Comparison of ENCODE assay signal across 8 mouse cellular contexts in genomic region chr17:23748631-23749391, GRCm38 (mm10). TPM values are rescaled to one million over a fixed set of nuclear protein-coding genes. Genes with fewer than 3 reads are reported as not detected.
A peak's percentile ranks its signal among the peaks of the same experiment; 100 is the strongest.
DNase-seq lines count a peak whose midpoint lies in the region; ATAC-seq lines count a peak whose summit lies in the region.

No protein-coding gene starts in this region.

- peak; percentile 75 for DNase-seq in right cerebral cortex, adult 18-20 months
- DNase-seq in right cerebral cortex, postnatal 4 days: no peak
- peak; percentile 38 for DNase-seq in adrenal gland, postnatal 25 days
- DNase-seq in embryonic facial prominence, embryonic 14.5 days (ENCODE audit: low spot score): peak; percentile 87
- DNase-seq in heart, postnatal 4 days: peak; percentile 80
- DNase-seq in layer of hippocampus, postnatal 14 days (ENCODE audit: low spot score in 2 of 2): peak; percentile 64 to 83

- H3K4me3 ChIP-seq in embryonic facial prominence, embryonic 14.5 days (ENCODE audit: low read depth, low read length): peak overlapping the region; percentile 20
- H3K4me3 ChIP-seq in macrophage (ENCODE audit: inconsistent target): peak overlapping the region; percentile 35
- H3K4me3 ChIP-seq in stomach, embryonic 15.5 days (replicated peaks): peak overlapping the region; percentile 25

- peak overlapping the region; percentile 23; the same call in 1 of the 2 replicates for H3K4me2 ChIP-seq in embryonic facial prominence, embryonic 14.5 days (ENCODE audit: low read depth, low read length)
- peak overlapping the region; percentile 43 for H3K4me2 ChIP-seq in stomach, embryonic 15.5 days

- H3K79me2 ChIP-seq in macrophage (ENCODE audit: inconsistent target): no peaks in the 10 kb centered on the region

- H3K36me3 ChIP-seq in embryonic facial prominence, embryonic 14.5 days (ENCODE audit: control insufficient read depth, insufficient read depth, low read length): peaks cover 27% of the 10 kb centered on the region
- peaks cover 5% of the 10 kb centered on the region; the same call in 1 of the 2 replicates for H3K36me3 ChIP-seq in macrophage (ENCODE audit: inconsistent target)
- peaks cover 21% of the 10 kb centered on the region for H3K36me3 ChIP-seq in stomach, embryonic 15.5 days

- no peak for ATAC-seq in embryonic facial prominence, embryonic 14.5 days (ENCODE audit: low read depth)
- 0 out of 2 replicates have a peak, but pooled peaks have one; percentile 21 for ATAC-seq in stomach, embryonic 15.5 days (ENCODE audit: insufficient read depth, low FRiP score, low read depth)

- peaks cover 11% of the 10 kb centered on the region for H3K4me1 ChIP-seq in embryonic facial prominence, embryonic 14.5 days (ENCODE audit: control insufficient read depth, insufficient read depth, low read length)
- peaks cover 26% of the 10 kb centered on the region for H3K4me1 ChIP-seq in stomach, embryonic 15.5 days

- H3K27ac ChIP-seq in embryonic facial prominence, embryonic 14.5 days (replicated peaks; ENCODE audit: low read depth, low read length): no peak overlapping the region
- peak overlapping the region; percentile 27; the same call in 1 of the 2 replicates for H3K27ac ChIP-seq in macrophage
- no peak overlapping the region; the same call in 1 of the 2 replicates for H3K27ac ChIP-seq in stomach, embryonic 15.5 days

- H3K9me3 ChIP-seq in embryonic facial prominence, embryonic 14.5 days (ENCODE audit: control insufficient read depth, low read length): no peaks in the 10 kb centered on the region
- H3K9me3 ChIP-seq in stomach, embryonic 15.5 days: no peaks in the 10 kb centered on the region

- WGBS in embryonic facial prominence, embryonic 14.5 days: 30% methylated on average over 10 of the region's 10 CpGs
- 12% methylated on average over 10 of the region's 10 CpGs for WGBS in macrophage (ENCODE audit: missing documents)
- whole genome bisulfite sequencing in stomach, embryonic 15.5 days: 37% methylated on average over 10 of the region's 10 CpGs

- no peak overlapping the region for H3K9ac ChIP-seq in embryonic facial prominence, embryonic 14.5 days (ENCODE audit: low read depth, low read length)
- no peak overlapping the region for H3K9ac ChIP-seq in stomach, embryonic 15.5 days

- peaks cover 34% of the 10 kb centered on the region for H3K27me3 ChIP-seq in embryonic facial prominence, embryonic 14.5 days (replicated peaks; ENCODE audit: control insufficient read depth, insufficient read depth, low read length)
- peaks cover 31% of the 10 kb centered on the region for H3K27me3 ChIP-seq in stomach, embryonic 15.5 days (replicated peaks)

RNA-seq across cellular contexts. Expression of gene Kremen2, which starts 3.2 kb away (rescaled TPM):
- total RNA-seq in adrenal gland, postnatal 25 days (2021): not detected in 2 replicates
- 12.9 and 21.2 TPM in 2 replicates for polyA plus RNA-seq in embryonic facial prominence, embryonic 14.5 days (2014; fragmentation: Nextera tagmentation; extraction: Ambion mirVana)
- not detected for total RNA-seq in heart, postnatal 4 days (2021)
- under 1 TPM; 0.17 to 0.21 TPM for total RNA-seq in layer of hippocampus, postnatal 14 days (2021)
- total RNA-seq in macrophage (2018; cell fraction: chromatin; rRNA removed): not detected
- total RNA-seq in macrophage (2018; cell fraction: cytosol; rRNA removed): not detected
- not detected for total RNA-seq in macrophage (2018; cell fraction: nucleus; rRNA removed)
- not detected in 3 replicates for polyA plus RNA-seq in macrophage (2018)
- 0.49 and 0.74 TPM in 2 replicates for polyA plus RNA-seq in stomach, embryonic 15.5 days (2015; fragmentation: Nextera tagmentation; extraction: Ambion mirVana)

RNA-seq across cellular contexts. Expression of gene Paqr4, which starts 8.1 kb away (rescaled TPM):
- total RNA-seq in adrenal gland, postnatal 25 days (2021): 10.4 and 11.7 TPM in 2 replicates
- polyA plus RNA-seq in embryonic facial prominence, embryonic 14.5 days (2014; fragmentation: Nextera tagmentation; extraction: Ambion mirVana): 20.9 and 22.9 TPM in 2 replicates
- 10 to 100 TPM; 19.1 to 19.3 TPM for total RNA-seq in heart, postnatal 4 days (2021)
- 10 to 100 TPM; 49.7 to 52.8 TPM for total RNA-seq in layer of hippocampus, postnatal 14 days (2021)
- total RNA-seq in macrophage (2018; cell fraction: chromatin; rRNA removed): 1 to 10 TPM in 11 of 26 experiments, under 1 TPM in 10, not detected in 5; 0.31 to 2.7 (median 1.1) TPM
- total RNA-seq in macrophage (2018; cell fraction: cytosol; rRNA removed): 10 to 100 TPM in 5 of 26 experiments, 1 to 10 TPM in 21; 4.3 to 15.4 (median 6.9) TPM
- total RNA-seq in macrophage (2018; cell fraction: nucleus; rRNA removed): 10 to 100 TPM in 1 of 26 experiments, 1 to 10 TPM in 25; 1.1 to 10.5 (median 3.6) TPM
- polyA plus RNA-seq in macrophage (2018): 6.4 to 12.8 TPM (median 6.5 TPM) in 3 replicates
- 22.6 and 23.2 TPM in 2 replicates for polyA plus RNA-seq in stomach, embryonic 15.5 days (2015; fragmentation: Nextera tagmentation; extraction: Ambion mirVana)

RNA-seq across cellular contexts. Expression of gene Flywch1, which starts 22.6 kb away (rescaled TPM):
- total RNA-seq in adrenal gland, postnatal 25 days (2021): 47.9 and 56.3 TPM in 2 replicates
- 62.9 and 74.7 TPM in 2 replicates for polyA plus RNA-seq in embryonic facial prominence, embryonic 14.5 days (2014; fragmentation: Nextera tagmentation; extraction: Ambion mirVana)
- 10 to 100 TPM; 32.8 to 33.4 TPM for total RNA-seq in heart, postnatal 4 days (2021)
- 100 to 1,000 TPM; 159 to 169 TPM for total RNA-seq in layer of hippocampus, postnatal 14 days (2021)
- total RNA-seq in macrophage (2018; cell fraction: chromatin; rRNA removed): 10 to 100 TPM in 22 of 26 experiments, 1 to 10 TPM in 4; 6.0 to 36.5 (median 22.8) TPM
- 10 to 100 TPM; 14.2 to 36.9 (median 23.3) TPM for total RNA-seq in macrophage (2018; cell fraction: cytosol; rRNA removed)
- total RNA-seq in macrophage (2018; cell fraction: nucleus; rRNA removed): 10 to 100 TPM in 24 of 26 experiments, 1 to 10 TPM in 2; 6.4 to 41.8 (median 26.3) TPM
- polyA plus RNA-seq in macrophage (2018): 15.5 to 20.8 TPM (median 19.7 TPM) in 3 replicates
- 48.9 and 50.5 TPM in 2 replicates for polyA plus RNA-seq in stomach, embryonic 15.5 days (2015; fragmentation: Nextera tagmentation; extraction: Ambion mirVana)

RNA-seq across cellular contexts. Expression of gene Pkmyt1, which starts 22.7 kb away (rescaled TPM):
- total RNA-seq in adrenal gland, postnatal 25 days (2021): 7.6 and 9.3 TPM in 2 replicates
- 39.6 and 40.3 TPM in 2 replicates for polyA plus RNA-seq in embryonic facial prominence, embryonic 14.5 days (2014; fragmentation: Nextera tagmentation; extraction: Ambion mirVana)
- total RNA-seq in heart, postnatal 4 days (2021): 10 to 100 TPM; 16.6 to 16.7 TPM
- total RNA-seq in layer of hippocampus, postnatal 14 days (2021): 1 to 10 TPM; 3.7 to 4.0 TPM
- total RNA-seq in macrophage (2018; cell fraction: chromatin; rRNA removed): 10 to 100 TPM in 25 of 26 experiments, 1 to 10 TPM in 1; 9.8 to 76.9 (median 19.4) TPM
- 1 to 10 TPM; 1.5 to 6.5 (median 3.1) TPM for total RNA-seq in macrophage (2018; cell fraction: cytosol; rRNA removed)
- 10 to 100 TPM in 21 of 26 experiments, 1 to 10 TPM in 5; 4.2 to 84.4 (median 15.9) TPM for total RNA-seq in macrophage (2018; cell fraction: nucleus; rRNA removed)
- 2.0 to 9.0 TPM (median 2.7 TPM) in 3 replicates for polyA plus RNA-seq in macrophage (2018)
- polyA plus RNA-seq in stomach, embryonic 15.5 days (2015; fragmentation: Nextera tagmentation; extraction: Ambion mirVana): 47.4 and 49.9 TPM in 2 replicates

RNA-seq across cellular contexts. Expression of gene 1520401A03Rik, which starts 26.2 kb away (rescaled TPM):
- total RNA-seq in adrenal gland, postnatal 25 days (2021): 7.2 and 10.4 TPM in 2 replicates
- 1.6 and 2.8 TPM in 2 replicates for polyA plus RNA-seq in embryonic facial prominence, embryonic 14.5 days (2014; fragmentation: Nextera tagmentation; extraction: Ambion mirVana)
- not detected for total RNA-seq in heart, postnatal 4 days (2021)
- under 1 TPM; 0.14 to 0.16 TPM for total RNA-seq in layer of hippocampus, postnatal 14 days (2021)
- total RNA-seq in macrophage (2018; cell fraction: chromatin; rRNA removed): 1 to 10 TPM in 1 of 26 experiments, under 1 TPM in 21, not detected in 4; 0.20 to 1.5 (median 0.35) TPM
- under 1 TPM in 1 of 26 experiments, not detected in 25; 0.29 TPM for total RNA-seq in macrophage (2018; cell fraction: cytosol; rRNA removed)
- under 1 TPM in 6 of 26 experiments, not detected in 20; 0.19 to 0.98 (median 0.27) TPM for total RNA-seq in macrophage (2018; cell fraction: nucleus; rRNA removed)
- not detected in 3 replicates for polyA plus RNA-seq in macrophage (2018)
- 0.06 and 0.22 TPM in 2 replicates for polyA plus RNA-seq in stomach, embryonic 15.5 days (2015; fragmentation: Nextera tagmentation; extraction: Ambion mirVana)
